Mouse (Mus musculus) stomach, embryonic 15.5 days (tissue): ENCODE data around the gene Miga1. TPM values are rescaled to one million over a fixed set of nuclear protein-coding genes. Genes with fewer than 3 reads are reported as not detected.

Experiments
- ATAC-seq: fragments of 200-750 bp; cut with Nextera tagmentation; 2 replicates; pipeline ENCODE4 v1.8.0; 2017; ENCODE audit warnings: low read depth, moderate number of reproducible peaks, moderate TSS enrichment; ENCODE audit not compliant: insufficient read depth, low FRiP score
- H3K27ac ChIP-seq: fragments of 300-500 bp; sonication (generic); 2 replicates; pipeline ENCODE4 v1.5.1; 2015; ENCODE audit warnings: mild to moderate bottlenecking, inconsistent platforms
- H3K27me3 ChIP-seq: fragments of 300-500 bp; sonication (generic); replicated peaks from 2 replicates; pipeline ENCODE4 v1.6.1; 2015; ENCODE audit warnings: inconsistent platforms
- H3K36me3 ChIP-seq: fragments of 300-500 bp; sonication (generic); 2 replicates; pipeline ENCODE4 v1.6.1; 2015; ENCODE audit warnings: inconsistent platforms
- H3K4me1 ChIP-seq: fragments of 300-500 bp; sonication (generic); 2 replicates; pipeline ENCODE4 v1.6.1; 2015; ENCODE audit warnings: inconsistent platforms
- H3K4me2 ChIP-seq: fragments of 300-500 bp; sonication (generic); 2 replicates; pipeline ENCODE4 v1.6.1; 2015; ENCODE audit warnings: mild to moderate bottlenecking, inconsistent platforms
- H3K4me3 ChIP-seq: fragments of 300-500 bp; sonication (generic); replicated peaks from 2 replicates; pipeline ENCODE4 v1.5.1; 2015; ENCODE audit warnings: inconsistent platforms
- H3K9ac ChIP-seq: fragments of 300-500 bp; sonication (generic); 2 replicates; pipeline ENCODE4 v1.6.1; 2015; ENCODE audit warnings: inconsistent platforms
- H3K9me3 ChIP-seq: fragments of 300-500 bp; sonication (generic); 2 replicates; pipeline ENCODE4 v1.6.1; 2016; ENCODE audit warnings: inconsistent platforms
- WGBS: fragments of 180-500 bp; shearing (Covaris S2); methylation state at CpG from one replicate; pipeline ENCODE4 v1.1.7; 2015; 5-methylcytosine and 5-hydroxymethylcytosine counted together
- polyA plus RNA-seq: library from polyadenylated mRNA; unstranded; fragments of >200 nt; fragmentation: Nextera tagmentation; extraction: Ambion mirVana; gene quantifications from 2 replicates; pipeline ENCODE4 v1.2.1, GENCODE M21; 2015

The Miga1 gene
- polyA plus RNA-seq, 1 experiment from 2014 or later, result 14.0 TPM

- 0 out of 2 replicates have a peak, but pooled peaks cover 4% of the 10 kb centered on the region for H3K36me3 ChIP-seq
- no peaks in the 10 kb centered on the region for H3K27me3 ChIP-seq
- H3K9me3 ChIP-seq, result no peaks in the 10 kb centered on the region
- H3K4me2 ChIP-seq, result no peak overlapping the region
- H3K9ac ChIP-seq, result no peak overlapping the region
- no peak overlapping the region for H3K4me3 ChIP-seq
- no peak for ATAC-seq
- H3K27ac ChIP-seq, result no peak overlapping the region
- H3K4me1 ChIP-seq, result no peaks in the 10 kb centered on the region
- 22% methylated on average over 3 of the region's 3 CpGs for WGBS
Measured at GRCm38 (mm10) chr3:152282126-152282525, 58.1 kb downstream of the Miga1 start.

DNA sequence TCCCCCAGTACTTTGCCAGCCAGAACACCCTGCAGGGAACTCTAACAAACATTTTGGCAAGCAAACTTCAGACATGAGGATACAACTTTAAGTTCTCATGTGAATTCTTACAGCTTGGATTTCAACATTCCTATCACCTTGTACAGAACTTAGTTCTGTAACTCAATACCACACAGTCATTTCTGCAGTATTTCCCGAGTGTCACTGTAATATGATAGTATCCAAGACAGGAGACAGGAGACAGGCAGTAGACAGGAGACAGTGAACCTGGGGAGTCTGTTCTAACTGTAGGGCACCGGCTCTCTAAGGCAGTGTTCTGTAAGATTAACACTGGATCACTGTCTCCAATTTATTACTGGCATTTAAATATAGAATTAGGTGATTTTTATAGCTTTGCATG is 61.8 kb downstream of the Miga1 start:
- H3K27ac ChIP-seq, result no peak overlapping the region
- H3K9me3 ChIP-seq, result no peaks in the 10 kb centered on the region
- no peak overlapping the region for H3K9ac ChIP-seq
- H3K4me2 ChIP-seq, result no peak overlapping the region
- H3K27me3 ChIP-seq, result no peaks in the 10 kb centered on the region
- H3K4me1 ChIP-seq, result no peaks in the 10 kb centered on the region
- no peak for ATAC-seq
- WGBS, result 39% methylated on average over 2 of the region's 2 CpGs
- no peak overlapping the region for H3K4me3 ChIP-seq
- 0 out of 2 replicates have a peak, but pooled peaks cover 8% of the 10 kb centered on the region for H3K36me3 ChIP-seq

DNA sequence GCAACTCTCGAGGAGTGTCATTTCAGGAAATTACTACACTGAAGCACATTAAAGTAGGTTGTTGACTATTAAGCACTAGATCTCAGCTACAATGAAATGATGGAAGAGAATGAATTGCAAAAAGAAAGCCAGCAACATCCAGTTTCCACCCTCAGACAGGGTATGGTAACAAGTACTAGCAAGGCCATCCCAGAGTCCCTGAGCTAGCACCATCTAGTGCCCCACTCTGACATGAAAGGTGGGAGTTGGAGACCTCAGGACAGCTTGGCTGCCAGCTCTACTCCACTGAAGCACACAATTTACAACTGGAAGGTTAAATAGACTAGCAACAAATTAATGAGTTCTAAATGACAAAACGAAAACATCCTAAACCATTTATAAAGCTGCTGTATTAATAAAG is 62.3 kb downstream of the Miga1 start:
- ATAC-seq, result no peak
- Histone ChIP-seq H3K9me3 (no peaks in the 10 kb centered on the region), H3K4me1 (no peaks in the 10 kb centered on the region), H3K27ac (no peak overlapping the region), H3K9ac (no peak overlapping the region), H3K36me3 (0 out of 2 replicates have a peak, but pooled peaks cover 9% of the 10 kb centered on the region), H3K27me3 (no peaks in the 10 kb centered on the region), H3K4me2 (no peak overlapping the region), H3K4me3 (no peak overlapping the region)
- WGBS, result 83% methylated on average over 2 of the region's 2 CpGs

- ATAC-seq, result no peak
- Histone ChIP-seq H3K27ac (no peak overlapping the region), H3K4me2 (no peak overlapping the region), H3K9ac (no peak overlapping the region), H3K36me3 (0 out of 2 replicates have a peak, but pooled peaks cover 9% of the 10 kb centered on the region), H3K4me1 (no peaks in the 10 kb centered on the region), H3K4me3 (no peak overlapping the region), H3K9me3 (no peaks in the 10 kb centered on the region), H3K27me3 (no peaks in the 10 kb centered on the region)
- WGBS, result 92% methylated on average over 3 of the region's 3 CpGs
Measured at GRCm38 (mm10) chr3:152276935-152277334, 63.3 kb downstream of the Miga1 start.

DNA sequence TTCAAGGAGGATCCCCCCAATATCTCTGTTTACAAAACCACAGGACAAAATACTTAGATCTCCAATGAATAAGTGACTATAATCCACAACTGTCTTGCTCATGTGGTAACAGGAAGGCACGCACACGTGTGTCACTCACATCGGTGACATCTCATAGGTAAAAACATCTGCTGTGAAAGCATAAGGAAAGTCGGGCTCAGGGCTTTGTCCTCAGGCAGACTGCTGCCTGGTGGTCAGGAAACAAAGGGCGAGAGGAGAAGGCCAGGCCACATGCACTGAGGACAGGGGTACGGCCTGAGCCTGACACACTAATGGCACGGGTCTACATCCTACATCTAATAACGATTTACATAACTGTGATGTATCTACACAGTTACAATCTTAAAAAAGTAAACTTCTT is 65.2 kb downstream of the Miga1 start:
- Histone ChIP-seq H3K36me3 (0 out of 2 replicates have a peak, but pooled peaks cover 9% of the 10 kb centered on the region), H3K27me3 (no peaks in the 10 kb centered on the region), H3K4me3 (no peak overlapping the region), H3K9ac (no peak overlapping the region), H3K27ac (no peak overlapping the region), H3K4me2 (no peak overlapping the region), H3K9me3 (no peaks in the 10 kb centered on the region), H3K4me1 (no peaks in the 10 kb centered on the region)
- 75% methylated on average over 8 of the region's 8 CpGs for WGBS
- no peak for ATAC-seq

- WGBS, result 87% methylated on average over 20 of the region's 20 CpGs
- no peak overlapping the region for H3K27ac ChIP-seq
- no peak overlapping the region for H3K9ac ChIP-seq
- H3K4me1 ChIP-seq, result no peaks in the 10 kb centered on the region
- ATAC-seq, result no peak
- H3K4me2 ChIP-seq, result no peak overlapping the region
- H3K4me3 ChIP-seq, result no peak overlapping the region
- H3K36me3 ChIP-seq, result 0 out of 2 replicates have a peak, but pooled peaks cover 9% of the 10 kb centered on the region
- H3K9me3 ChIP-seq, result no peaks in the 10 kb centered on the region
- H3K27me3 ChIP-seq, result no peaks in the 10 kb centered on the region; the same call in 1 of the 2 replicates
Measured at GRCm38 (mm10) chr3:152272974-152273685, 67.1 kb downstream of the Miga1 start.

GRCm38 (mm10) chr3:152271876-152272275 is 68.3 kb downstream of the Miga1 start:
- Histone ChIP-seq H3K9ac (no peak overlapping the region), H3K4me3 (no peak overlapping the region), H3K27me3 (no peaks in the 10 kb centered on the region; the same call in 1 of the 2 replicates), H3K9me3 (no peaks in the 10 kb centered on the region), H3K4me1 (no peaks in the 10 kb centered on the region), H3K36me3 (0 out of 2 replicates have a peak, but pooled peaks cover 9% of the 10 kb centered on the region), H3K27ac (no peak overlapping the region), H3K4me2 (no peak overlapping the region)
- 75% methylated on average over 6 of the region's 6 CpGs for WGBS
- ATAC-seq, result no peak

- no peaks in the 10 kb centered on the region for H3K9me3 ChIP-seq
- H3K4me1 ChIP-seq, result 0 out of 2 replicates have a peak, but pooled peaks cover 2% of the 10 kb centered on the region
- no peak overlapping the region for H3K4me2 ChIP-seq
- H3K36me3 ChIP-seq, result 0 out of 2 replicates have a peak, but pooled peaks cover 3% of the 10 kb centered on the region
- no peaks in the 10 kb centered on the region; the same call in 1 of the 2 replicates for H3K27me3 ChIP-seq
- H3K9ac ChIP-seq, result no peak overlapping the region
- no peak overlapping the region for H3K4me3 ChIP-seq
- 84% methylated on average over 10 of the region's 10 CpGs for WGBS
- H3K27ac ChIP-seq, result no peak overlapping the region
- no peak for ATAC-seq
Measured at GRCm38 (mm10) chr3:152271071-152271710, 69.0 kb downstream of the Miga1 start.

- H3K4me1 ChIP-seq, result 0 out of 2 replicates have a peak, but pooled peaks cover 7% of the 10 kb centered on the region
- H3K27ac ChIP-seq, result no peak overlapping the region
- H3K4me3 ChIP-seq, result no peak overlapping the region
- H3K9ac ChIP-seq, result no peak overlapping the region
- H3K9me3 ChIP-seq, result no peaks in the 10 kb centered on the region
- WGBS, result 88% methylated on average over 14 of the region's 14 CpGs
- no peaks in the 10 kb centered on the region for H3K36me3 ChIP-seq
- H3K27me3 ChIP-seq, result no peaks in the 10 kb centered on the region; the same call in 1 of the 2 replicates
- no peak overlapping the region for H3K4me2 ChIP-seq
- ATAC-seq, result no peak
Measured at GRCm38 (mm10) chr3:152268099-152268498, 72.1 kb downstream of the Miga1 start.

GRCm38 (mm10) chr3:152266036-152266421 is 74.2 kb downstream of the Miga1 start, which contains the start of gene Nexn:
Gene Nexn (minus strand): TSS chr3:152266350.
- peak within 1 kb of the TSS; percentile 73 for H3K27ac ChIP-seq
- peak within 1 kb of the TSS; percentile 54 for H3K4me3 ChIP-seq
- H3K4me1 ChIP-seq, result 0 out of 2 replicates have a peak, but pooled peaks cover 11% of the 10 kb centered on the region
- 5% methylated on average over 13 of the region's 13 CpGs for WGBS
- peak; percentile 42; the same call in 1 of the 2 replicates for ATAC-seq
- peak within 1 kb of the TSS; percentile 37 for H3K9ac ChIP-seq
- no peaks in the 10 kb centered on the region for H3K9me3 ChIP-seq
- H3K4me2 ChIP-seq, result peak within 1 kb of the TSS; percentile 91
- H3K27me3 ChIP-seq, result no peaks in the 10 kb centered on the region; the same call in 1 of the 2 replicates
- no peaks in the 10 kb centered on the region for H3K36me3 ChIP-seq

- WGBS, result under 1% methylated on average over 59 of the region's 63 CpGs
- H3K4me3 ChIP-seq, result peak overlapping the region; percentile 54
- H3K4me1 ChIP-seq, result 0 out of 2 replicates have a peak, but pooled peaks cover 11% of the 10 kb centered on the region
- H3K9ac ChIP-seq, result peak overlapping the region; percentile 37
- ATAC-seq, result peak; percentile 84
- H3K36me3 ChIP-seq, result no peaks in the 10 kb centered on the region
- peak overlapping the region; percentile 73 for H3K27ac ChIP-seq
- H3K9me3 ChIP-seq, result no peaks in the 10 kb centered on the region
- peak overlapping the region; percentile 91 for H3K4me2 ChIP-seq
- no peaks in the 10 kb centered on the region; the same call in 1 of the 2 replicates for H3K27me3 ChIP-seq
Measured at GRCm38 (mm10) chr3:152265351-152266035, 74.7 kb downstream of the Miga1 start.
